Mouse (Mus musculus): ENCODE data around the gene Gltpd2. TPM values are rescaled to one million over a fixed set of nuclear protein-coding genes. Genes with fewer than 3 reads are reported as not detected.

The Gltpd2 gene
- polyA plus RNA-seq, 1 experiment from 2014 or later: not detected

DNA sequence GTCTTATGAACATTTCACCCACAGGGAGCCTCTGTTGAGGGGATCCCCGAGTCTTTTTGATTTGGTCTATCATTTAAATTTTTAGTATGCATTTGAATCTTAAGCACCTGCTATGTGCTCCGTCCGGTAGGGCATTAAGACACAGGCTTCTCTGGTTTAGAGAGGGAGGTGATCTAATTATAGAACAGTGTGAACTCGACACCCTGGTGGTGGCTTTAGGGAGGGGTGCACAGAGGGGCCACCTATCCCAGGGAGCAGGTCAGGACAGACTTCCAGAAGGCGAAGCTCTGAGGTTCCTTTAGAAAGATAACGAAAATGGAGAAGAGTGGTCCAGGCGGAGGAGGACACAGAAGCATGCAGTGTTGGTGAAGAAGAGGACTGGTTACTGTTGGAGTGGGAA is 25.5 kb downstream of the Gltpd2 start:
- no peak overlapping the region for H3K9ac ChIP-seq
- H3K36me3 ChIP-seq (replicated peaks): no peaks in the 10 kb centered on the region
- ATAC-seq (ENCODE audit: low FRiP score): no peak
- WGBS: 71% methylated on average over 7 of the region's 7 CpGs
- no peak overlapping the region for H3K4me2 ChIP-seq
- no peak overlapping the region for H3K27ac ChIP-seq
- peaks cover 12% of the 10 kb centered on the region for H3K4me1 ChIP-seq
- H3K27me3 ChIP-seq: peaks cover 23% of the 10 kb centered on the region
- H3K4me3 ChIP-seq (replicated peaks): no peak overlapping the region
- no peaks in the 10 kb centered on the region for H3K9me3 ChIP-seq

DNA sequence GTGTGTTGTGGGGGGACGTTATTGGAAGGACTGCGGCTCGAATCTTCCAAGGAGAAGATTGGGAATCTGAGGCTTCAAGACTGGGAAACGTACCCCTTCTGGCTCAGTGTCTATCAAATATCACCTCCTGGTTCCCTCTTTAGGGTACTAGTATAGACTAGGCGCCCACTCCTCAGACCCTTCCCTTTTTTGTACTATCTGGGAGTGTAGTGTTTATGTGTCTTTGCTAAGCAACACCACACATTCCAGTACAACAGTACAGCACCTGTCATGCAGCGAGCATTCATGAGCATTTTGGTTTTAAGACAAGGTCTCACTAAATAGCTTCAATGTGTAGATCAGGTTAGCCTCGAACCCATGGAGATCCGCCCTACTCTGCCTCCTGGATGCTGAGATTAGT is 32.5 kb downstream of the Gltpd2 start:
- ATAC-seq (ENCODE audit: low FRiP score): no peak
- Histone ChIP-seq H3K4me2 (no peak overlapping the region), H3K36me3 (replicated peaks) (no peaks in the 10 kb centered on the region), H3K4me1 (no peaks in the 10 kb centered on the region; the same call in 1 of the 2 replicates), H3K9me3 (no peaks in the 10 kb centered on the region), H3K9ac (no peak overlapping the region), H3K4me3 (replicated peaks) (no peak overlapping the region), H3K27ac (no peak overlapping the region), H3K27me3 (no peaks in the 10 kb centered on the region)
- 86% methylated on average over 8 of the region's 8 CpGs for WGBS

DNA sequence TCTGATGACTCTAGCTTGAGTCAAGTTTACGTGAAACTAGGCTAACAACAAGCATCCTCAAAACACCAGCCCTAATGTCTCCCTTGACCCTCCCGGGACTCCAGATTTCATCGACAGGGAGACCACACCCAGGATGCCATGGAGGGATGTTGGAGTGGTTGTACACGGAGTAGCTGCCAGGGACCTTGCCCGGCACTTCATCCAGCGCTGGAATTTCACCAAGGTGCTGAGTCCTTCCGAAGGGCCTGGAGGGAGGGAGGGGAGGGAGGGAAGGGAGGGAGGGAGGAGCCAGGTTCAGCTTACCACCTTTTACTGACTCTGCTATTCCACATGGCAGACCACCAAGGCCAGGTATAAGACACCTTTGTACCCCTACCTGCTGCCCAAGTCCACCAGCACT is 34.9 kb downstream of the Gltpd2 start:
- Histone ChIP-seq H3K9ac (no peak overlapping the region), H3K27me3 (no peaks in the 10 kb centered on the region), H3K4me1 (no peaks in the 10 kb centered on the region; the same call in 1 of the 2 replicates), H3K9me3 (no peaks in the 10 kb centered on the region), H3K36me3 (replicated peaks) (no peaks in the 10 kb centered on the region), H3K27ac (no peak overlapping the region), H3K4me3 (replicated peaks) (no peak overlapping the region), H3K4me2 (no peak overlapping the region)
- ATAC-seq (ENCODE audit: low FRiP score): no peak
- WGBS: 37% methylated on average over 7 of the region's 7 CpGs

DNA sequence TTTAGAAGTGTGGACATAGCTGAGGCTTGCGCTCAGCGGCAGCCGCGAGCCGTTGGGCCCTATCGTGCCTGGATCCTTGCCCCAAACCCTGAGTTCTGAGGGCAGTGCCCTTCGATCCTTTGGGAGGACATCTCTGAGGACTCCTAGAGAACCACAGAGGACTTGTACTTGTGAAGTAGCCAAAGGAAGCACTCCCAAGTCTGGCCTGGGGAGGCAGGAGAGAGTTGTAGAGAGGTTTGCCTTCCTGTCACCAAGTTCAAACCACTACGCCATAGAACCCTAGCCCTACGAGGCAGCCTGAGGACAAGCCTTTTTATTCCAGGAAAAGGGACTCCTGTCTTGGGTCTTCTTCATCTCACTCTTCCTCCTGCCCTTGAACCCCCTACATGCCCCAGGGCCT is 38.5 kb downstream of the Gltpd2 start:
- 88% methylated on average over 9 of the region's 9 CpGs for whole genome bisulfite sequencing
- Histone ChIP-seq H3K4me2 (no peak overlapping the region), H3K36me3 (replicated peaks) (no peaks in the 10 kb centered on the region), H3K27ac (no peak overlapping the region), H3K27me3 (no peaks in the 10 kb centered on the region), H3K4me3 (replicated peaks) (no peak overlapping the region), H3K9ac (no peak overlapping the region), H3K4me1 (peaks cover 8% of the 10 kb centered on the region), H3K9me3 (no peaks in the 10 kb centered on the region)
- no peak for ATAC-seq (ENCODE audit: low FRiP score)

DNA sequence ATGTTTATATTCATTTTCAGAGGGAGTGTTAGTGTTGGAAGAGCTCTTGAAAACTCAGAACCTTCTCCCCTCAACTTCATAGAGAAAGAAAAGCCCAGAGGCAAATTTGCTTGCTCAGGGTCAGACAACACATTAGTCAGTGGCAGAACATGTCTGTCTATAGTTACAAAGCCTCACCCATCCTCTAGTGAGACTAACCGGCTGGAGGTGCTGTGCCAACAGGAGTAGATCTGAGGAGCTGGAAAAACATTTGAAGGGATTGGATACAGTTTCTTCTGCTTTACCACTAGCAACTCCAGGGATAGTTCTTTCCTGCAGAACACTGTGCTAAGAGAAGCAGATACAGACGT is 42.9 kb downstream of the Gltpd2 start:
- no peaks in the 10 kb centered on the region for H3K9me3 ChIP-seq
- H3K4me1 ChIP-seq: peaks cover 40% of the 10 kb centered on the region
- H3K36me3 ChIP-seq (replicated peaks): no peaks in the 10 kb centered on the region
- peak overlapping the region; percentile 82 for H3K9ac ChIP-seq
- peak overlapping the region; percentile 81 for H3K4me3 ChIP-seq (replicated peaks)
- H3K27me3 ChIP-seq: no peaks in the 10 kb centered on the region
- H3K27ac ChIP-seq: peak overlapping the region; percentile 84
- WGBS: 3% methylated on average over 2 of the region's 2 CpGs
- ATAC-seq (ENCODE audit: low FRiP score): no peak
- peak overlapping the region; percentile 96 for H3K4me2 ChIP-seq

DNA sequence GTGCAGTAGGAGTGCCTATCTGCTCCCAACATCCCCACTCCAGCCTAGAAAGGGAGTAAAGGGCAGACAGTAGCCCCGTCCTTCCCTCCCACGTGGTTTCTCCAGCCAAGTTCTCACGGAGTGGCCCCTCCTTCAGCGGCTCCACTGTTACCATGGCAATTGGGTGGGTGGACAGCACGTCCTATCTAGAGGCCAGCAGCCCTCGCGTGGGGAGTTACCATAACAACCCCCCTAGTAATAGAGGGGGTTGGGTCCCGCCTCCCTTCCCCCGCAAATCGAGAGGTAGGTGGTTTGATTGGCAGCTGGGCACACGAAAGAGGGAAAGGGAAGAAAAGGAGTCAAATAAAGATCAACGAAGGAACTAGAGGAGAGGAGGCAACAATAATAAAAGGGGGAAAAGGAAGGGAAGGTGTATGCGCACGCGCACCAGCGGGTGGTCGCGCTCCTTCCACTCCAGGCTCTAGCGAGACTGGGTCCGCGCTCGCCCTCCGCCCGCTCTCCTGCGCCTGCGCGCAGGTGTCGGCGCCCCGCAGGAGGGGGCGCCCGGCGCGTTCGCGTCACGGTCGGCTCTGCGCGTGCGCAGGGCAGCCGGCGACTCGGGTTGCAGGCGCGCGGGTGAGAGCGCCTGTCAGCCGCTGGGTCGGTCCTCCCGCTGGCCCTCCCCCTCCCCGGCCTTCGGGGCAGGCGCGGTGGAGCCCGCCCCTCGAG is 43.4 kb downstream of the Gltpd2 start, which contains the start of gene Mink1:
Gene Mink1 (plus strand): TSS at position 595 of the 708 bp plus-strand sequence.
- Histone ChIP-seq H3K9ac (peak within 1 kb of the TSS; percentile 82), H3K4me2 (peak within 1 kb of the TSS; percentile 96), H3K4me1 (peaks cover 42% of the 10 kb centered on the region), H3K27ac (peak within 1 kb of the TSS; percentile 84), H3K9me3 (no peaks in the 10 kb centered on the region), H3K4me3 (replicated peaks) (peak within 1 kb of the TSS; percentile 81), H3K36me3 (replicated peaks) (no peaks in the 10 kb centered on the region), H3K27me3 (no peaks in the 10 kb centered on the region)
- peak; percentile 92 for ATAC-seq (ENCODE audit: low FRiP score)
- under 1% methylated on average over 53 of the region's 57 CpGs for WGBS

DNA sequence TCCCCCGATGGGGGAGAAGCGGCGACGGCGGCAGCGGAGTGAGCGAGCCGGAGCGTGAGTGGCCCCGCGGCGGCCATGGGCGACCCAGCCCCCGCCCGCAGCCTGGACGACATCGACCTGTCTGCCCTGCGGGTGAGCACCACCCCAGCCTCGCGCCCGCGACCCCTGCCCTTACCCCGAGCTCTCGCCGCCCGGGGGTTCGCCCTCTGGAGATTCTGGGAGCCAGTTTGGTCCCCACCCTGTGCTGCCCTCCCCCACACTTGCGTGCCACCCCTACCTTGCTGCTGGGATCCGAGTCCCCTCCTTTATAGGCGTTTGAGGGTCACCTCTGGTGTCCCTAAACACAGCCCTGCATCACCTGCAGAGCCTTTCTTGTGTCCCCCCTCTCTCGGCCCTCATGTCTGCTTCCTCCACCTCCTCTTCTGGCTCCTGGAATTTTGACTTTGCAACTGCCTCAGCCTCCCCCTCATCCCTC is 44.0 kb downstream of the Gltpd2 start:
- Histone ChIP-seq H3K4me3 (replicated peaks) (peak overlapping the region; percentile 81), H3K27ac (peak overlapping the region; percentile 84), H3K4me1 (peaks cover 42% of the 10 kb centered on the region), H3K27me3 (no peaks in the 10 kb centered on the region), H3K36me3 (replicated peaks) (peaks cover 4% of the 10 kb centered on the region; the same call in 1 of the 2 replicates), H3K9me3 (no peaks in the 10 kb centered on the region), H3K4me2 (peak overlapping the region; percentile 96), H3K9ac (peak overlapping the region; percentile 82)
- peak; percentile 62 for ATAC-seq (ENCODE audit: low FRiP score)
- 1% methylated on average over 21 of the region's 31 CpGs for WGBS

DNA sequence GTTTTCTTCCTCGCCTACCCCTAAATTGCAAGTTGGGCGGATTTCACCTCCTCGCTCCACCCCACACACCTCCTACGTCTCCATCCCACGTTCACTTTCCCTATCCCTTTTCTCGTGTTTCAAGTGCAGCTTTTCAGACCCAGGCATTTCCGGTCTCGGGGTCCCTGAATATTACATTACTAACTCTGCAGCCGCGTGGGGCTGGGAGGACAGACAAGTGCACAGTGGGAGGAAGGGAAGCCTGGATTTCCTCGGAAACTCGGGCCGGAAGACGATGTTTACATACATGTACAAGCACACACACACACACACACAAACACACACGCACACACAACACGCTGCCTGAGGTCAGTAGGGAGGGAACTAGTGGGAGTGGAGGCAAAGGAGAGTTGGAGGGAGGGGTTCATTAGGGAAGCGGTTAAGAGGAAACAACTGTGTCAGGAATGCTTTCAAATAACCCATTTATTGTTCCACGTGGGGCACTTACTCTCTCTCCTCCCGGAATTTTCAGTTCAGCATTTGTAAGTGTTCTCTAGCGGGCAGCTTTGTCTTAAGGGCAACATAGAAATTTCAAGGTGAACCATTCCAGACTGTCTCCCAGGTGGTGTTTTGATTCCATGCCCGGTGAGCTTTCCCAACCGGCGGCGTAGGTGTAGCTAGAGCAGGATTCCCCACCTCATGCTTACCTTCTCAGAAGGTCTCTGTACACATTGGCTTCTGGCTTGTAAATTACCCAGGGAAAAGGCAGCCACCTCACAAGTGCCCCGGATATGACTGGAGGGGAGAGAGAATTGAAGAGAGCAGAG is 44.7 kb downstream of the Gltpd2 start:
- peak overlapping the region; percentile 81 for H3K4me3 ChIP-seq (replicated peaks)
- WGBS: 2% methylated on average over 25 of the region's 25 CpGs
- H3K27ac ChIP-seq: peak overlapping the region; percentile 84; the same call in 1 of the 2 replicates
- no peaks in the 10 kb centered on the region for H3K27me3 ChIP-seq
- peaks cover 42% of the 10 kb centered on the region for H3K4me1 ChIP-seq
- peaks cover 6% of the 10 kb centered on the region; the same call in 1 of the 2 replicates for H3K36me3 ChIP-seq (replicated peaks)
- ATAC-seq (ENCODE audit: low FRiP score): no peak
- no peaks in the 10 kb centered on the region for H3K9me3 ChIP-seq
- H3K9ac ChIP-seq: peak overlapping the region; percentile 82
- peak overlapping the region; percentile 96 for H3K4me2 ChIP-seq

DNA sequence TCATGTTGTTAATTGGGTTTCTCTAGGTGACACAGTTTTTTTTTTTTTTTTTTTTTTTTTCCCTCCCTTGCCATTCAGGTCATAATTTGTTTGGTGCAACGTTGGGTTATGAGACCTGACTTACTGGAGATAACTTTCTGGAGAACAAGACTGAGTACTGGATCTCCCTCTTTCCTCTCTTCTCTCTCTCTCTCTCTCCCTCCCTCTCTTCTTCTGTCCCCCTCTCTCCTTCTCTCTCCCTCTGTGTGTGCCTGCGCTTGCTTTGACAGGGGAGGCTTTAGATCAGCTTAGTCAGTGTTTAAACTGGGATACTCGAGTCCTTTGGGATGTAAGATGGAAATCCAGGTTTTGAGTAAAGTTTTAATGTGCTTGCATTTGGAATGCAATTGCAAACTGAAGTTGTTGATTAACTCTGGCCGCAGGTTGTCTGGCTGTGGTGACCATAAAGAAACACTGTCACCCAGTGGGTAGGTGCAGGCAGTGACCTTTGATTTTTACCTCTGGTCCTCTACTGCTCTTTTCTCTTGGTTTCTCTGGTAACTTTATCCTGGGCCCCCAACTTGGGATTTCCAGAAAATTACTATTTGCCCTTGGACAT is 45.4 kb downstream of the Gltpd2 start:
- no peak for ATAC-seq (ENCODE audit: low FRiP score)
- peaks cover 42% of the 10 kb centered on the region for H3K4me1 ChIP-seq
- WGBS: 39% methylated on average over 4 of the region's 4 CpGs

DNA sequence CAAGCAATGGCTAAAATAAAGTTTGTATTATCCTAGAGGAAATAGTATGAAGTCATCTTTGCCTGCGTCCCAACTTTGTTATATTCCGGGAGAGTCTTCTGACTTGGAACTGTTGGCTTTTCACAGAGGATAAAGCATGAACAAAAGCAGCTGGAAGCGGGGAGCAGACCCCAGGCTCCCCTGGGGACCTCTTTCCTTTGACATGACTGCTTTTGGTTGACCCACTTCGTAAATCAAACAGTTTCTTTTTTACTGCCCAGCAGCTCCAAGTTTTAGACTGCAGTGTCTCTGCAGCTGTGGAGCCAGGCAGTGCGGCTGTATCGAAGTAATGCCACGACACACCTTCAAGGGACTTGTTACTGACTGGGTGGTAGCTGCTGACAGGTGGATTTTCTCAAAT is 47.6 kb downstream of the Gltpd2 start:
- no peak for ATAC-seq (ENCODE audit: low FRiP score)
- H3K4me2 ChIP-seq: no peak overlapping the region
- no peaks in the 10 kb centered on the region for H3K9me3 ChIP-seq
- peaks cover 6% of the 10 kb centered on the region; the same call in 1 of the 2 replicates for H3K36me3 ChIP-seq (replicated peaks)
- no peak overlapping the region for H3K27ac ChIP-seq
- H3K4me1 ChIP-seq: peaks cover 44% of the 10 kb centered on the region
- 76% methylated on average over 7 of the region's 7 CpGs for WGBS
- no peak overlapping the region for H3K4me3 ChIP-seq (replicated peaks)
- no peak overlapping the region for H3K9ac ChIP-seq
- H3K27me3 ChIP-seq: no peaks in the 10 kb centered on the region

More for the DNA sequence above, 45.4 kb downstream of the Gltpd2 start:
- H3K4me2 ChIP-seq: peak overlapping the region; percentile 96
- H3K36me3 ChIP-seq (replicated peaks): peaks cover 6% of the 10 kb centered on the region; the same call in 1 of the 2 replicates
- no peaks in the 10 kb centered on the region for H3K9me3 ChIP-seq
- H3K4me3 ChIP-seq (replicated peaks): peak overlapping the region; percentile 81
- H3K27ac ChIP-seq: no peak overlapping the region
- H3K9ac ChIP-seq: peak overlapping the region; percentile 82
- no peaks in the 10 kb centered on the region for H3K27me3 ChIP-seq

Data from forebrain, embryonic 12.5 days (tissue).